Mouse (Mus musculus) layer of hippocampus, adult 8-10 months (tissue): ENCODE results near the gene Irgm1. TPM values are rescaled to one million over a fixed set of nuclear protein-coding genes. Genes with fewer than 3 reads are reported as not detected.

Source experiments
- total RNA-seq, 4 experiments: library from RNA; stranded (reverse); gene quantifications; 2 replicates each; pipeline ENCODE4 v1.2.4; 2022

Gene Irgm1
- total RNA-seq, 4 experiments from 2014 or later, result 6.8 to 25.6 (median 12.4) TPM

Other genes starting within 250 kb of the Irgm1 start
- 100 to 1,000 TPM; 240 to 284 (median 258) TPM for gene Rack1, start 71.4 kb downstream of the Irgm1 start, total RNA-seq
- 10 to 100 TPM; 45.7 to 73.5 (median 57.9) TPM for gene Trim41, start 54.3 kb downstream of the Irgm1 start, total RNA-seq
- 1 to 10 TPM; 2.2 to 3.4 (median 3.1) TPM for gene Trim7, start 45.5 kb downstream of the Irgm1 start, total RNA-seq
- gene Gm12184, start 45.0 kb downstream of the Irgm1 start, total RNA-seq, result 1 to 10 TPM in 2 of 4 experiments, under 1 TPM in 2; 0.40 to 3.0 (median 1.0) TPM
- gene Gm5431, start 30.5 kb upstream of the Irgm1 start, total RNA-seq, result 1 to 10 TPM in 1 of 4 experiments, under 1 TPM in 2, not detected in 1; 0.20 to 1.0 (median 0.29) TPM
- 1 to 10 TPM in 2 of 4 experiments, under 1 TPM in 1, not detected in 1; 0.56 to 3.8 (median 2.4) TPM for gene Psme2b, start 74.5 kb upstream of the Irgm1 start, total RNA-seq
- not detected for gene Olfr56, start 107.2 kb upstream of the Irgm1 start, total RNA-seq
- 1 to 10 TPM in 3 of 4 experiments, under 1 TPM in 1; 0.95 to 3.3 (median 1.6) TPM for gene 9930111J21Rik1, start 107.7 kb upstream of the Irgm1 start, total RNA-seq
- gene Gm12185, start 120.5 kb upstream of the Irgm1 start, total RNA-seq, result 1 to 10 TPM in 1 of 4 experiments, under 1 TPM in 3; 0.16 to 1.1 (median 0.39) TPM
- gene Tgtp1, start 122.5 kb upstream of the Irgm1 start, total RNA-seq, result 1 to 10 TPM in 1 of 4 experiments, under 1 TPM in 3; 0.34 to 1.1 (median 0.48) TPM
- 1 to 10 TPM in 3 of 4 experiments, under 1 TPM in 1; 0.92 to 4.2 (median 2.6) TPM for gene 9930111J21Rik2, start 179.6 kb upstream of the Irgm1 start, total RNA-seq
- under 1 TPM in 2 of 4 experiments, not detected in 2; 0.16 to 0.71 TPM for gene Tgtp2, start 192.5 kb upstream of the Irgm1 start, total RNA-seq
- gene Ifi47, start 204.9 kb upstream of the Irgm1 start, total RNA-seq, result 1 to 10 TPM in 2 of 4 experiments, under 1 TPM in 2; 0.89 to 1.4 (median 1.1) TPM
- gene Olfr1396, start 243.2 kb upstream of the Irgm1 start, total RNA-seq, result not detected